ENCODE assay signal across 15 mouse cellular contexts in the genomic region with DNA sequence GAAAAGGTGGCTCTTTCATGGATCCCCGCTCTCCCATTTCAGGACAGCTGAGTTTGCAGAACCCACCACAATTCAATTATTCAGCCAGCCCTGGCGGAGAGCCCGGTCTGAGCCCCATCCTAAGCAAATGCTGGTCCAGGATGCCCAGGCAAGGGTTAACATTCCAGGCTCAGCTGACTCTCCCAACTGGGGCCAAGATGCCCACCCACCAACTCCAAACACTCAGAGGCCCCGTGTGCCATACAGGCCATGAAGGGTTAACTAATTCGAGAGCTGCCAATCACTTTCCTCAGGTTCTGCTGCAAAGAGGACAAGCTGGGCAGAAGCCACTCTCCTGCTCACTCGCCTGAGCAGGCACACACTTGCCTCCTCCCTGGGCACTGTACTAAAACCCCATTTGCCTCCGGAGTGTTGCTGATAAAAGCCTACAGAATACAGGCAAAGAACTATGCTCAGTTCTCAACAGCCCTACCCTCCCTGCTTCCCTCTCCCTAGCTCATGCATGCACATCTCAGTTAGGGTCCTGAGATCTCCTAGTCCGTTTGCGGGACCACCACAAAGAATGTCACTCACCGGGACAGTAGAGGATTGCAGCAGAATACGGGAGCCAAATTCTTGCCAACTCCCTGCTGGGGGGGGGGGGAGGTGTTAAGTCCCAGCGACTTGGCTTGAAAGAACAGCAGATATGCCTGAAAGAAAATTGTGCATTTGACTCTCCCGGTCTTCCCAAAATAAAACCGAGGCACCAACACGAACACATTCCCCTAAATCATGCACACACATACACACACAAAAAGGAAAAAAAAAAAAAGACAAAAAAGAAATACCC. TPM values are rescaled to one million over a fixed set of nuclear protein-coding genes. Genes with fewer than 3 reads are reported as not detected.
A peak's percentile ranks its signal among the peaks of the same experiment; 100 is the strongest.
DNase-seq lines count a peak whose midpoint lies in the region; ATAC-seq lines count a peak whose summit lies in the region.
"Had no signal": no experiment of that assay in that cellular context is flagged by ENCODE, and none has a peak within 500 bp of the region (broad histone marks: within the 10 kb centered on the region; RNA-seq: fewer than 3 reads in every experiment).

No protein-coding gene starts in this region.

- H3K4me2 ChIP-seq in forebrain, embryonic 13.5 days, result peak overlapping the region; percentile 58
- H3K4me2 ChIP-seq in midbrain, embryonic 11.5 days, result peak overlapping the region; percentile 44
- H3K4me2 ChIP-seq: intestine, embryonic 15.5 days; liver, embryonic 15.5 days had no signal

- peak; percentile 51 for DNase-seq in right cerebral cortex, postnatal 14 days
- DNase-seq in right cerebral cortex, adult 18-20 months, result no peak
- no peak for DNase-seq in midbrain, embryonic 11.5 days (ENCODE audit: low spot score, missing footprints)
- no peak for DNase-seq in kidney, adult 18-20 months
- no peak for DNase-seq in adrenal gland, adult 8-10 months
- DNase-seq in urinary bladder, postnatal 4 days (ENCODE audit: low spot score in 2 of 2), result no peak
- DNase-seq: thymus, adult 18-20 months had no signal

- no peaks in the 10 kb centered on the region for H3K9me3 ChIP-seq in forebrain, embryonic 13.5 days (replicated peaks)
- no peaks in the 10 kb centered on the region for H3K9me3 ChIP-seq in midbrain, embryonic 11.5 days (ENCODE audit: control insufficient read depth, low read length)
- H3K9me3 ChIP-seq: intestine, embryonic 15.5 days; liver, embryonic 15.5 days; megakaryocyte, embryonic 14.5 days had no signal

- H3K4me3 ChIP-seq in forebrain, embryonic 13.5 days, result peak overlapping the region; percentile 33
- peak overlapping the region; percentile 17; the same call in 1 of the 2 replicates for H3K4me3 ChIP-seq in midbrain, embryonic 11.5 days (ENCODE audit: low read depth, low read length)
- H3K4me3 ChIP-seq: heart, adult 2 months; intestine, embryonic 15.5 days; liver, embryonic 15.5 days; megakaryocyte, embryonic 14.5 days had no signal

- WGBS in forebrain, embryonic 13.5 days, result 6% methylated on average over 15 of the region's 15 CpGs
- WGBS in midbrain, embryonic 11.5 days, result 11% methylated on average over 15 of the region's 15 CpGs

- no peak for ATAC-seq in forebrain, embryonic 13.5 days
- no peak for ATAC-seq in midbrain, embryonic 11.5 days (ENCODE audit: low FRiP score)
- no peak for ATAC-seq in granulocyte monocyte progenitor cell, adult 5-6 weeks (replicated peaks; ENCODE audit: poor library complexity, severe bottlenecking)
- ATAC-seq: CD4-positive, CD25-positive, alpha-beta regulatory T cell, adult 4 months; intestine, embryonic 15.5 days had no signal

- H3K9ac ChIP-seq in forebrain, embryonic 13.5 days, result peak overlapping the region; percentile 50
- H3K9ac ChIP-seq in midbrain, embryonic 11.5 days (ENCODE audit: low read length), result no peak overlapping the region
- H3K9ac ChIP-seq: intestine, embryonic 15.5 days; liver, embryonic 15.5 days had no signal

- H3K4me1 ChIP-seq in forebrain, embryonic 13.5 days, result peaks cover 52% of the 10 kb centered on the region
- peaks cover 2% of the 10 kb centered on the region; the same call in 1 of the 2 replicates for H3K4me1 ChIP-seq in midbrain, embryonic 11.5 days (ENCODE audit: control insufficient read depth, insufficient read depth, low read length)
- H3K4me1 ChIP-seq: intestine, embryonic 15.5 days; liver, embryonic 15.5 days had no signal

- 0 out of 2 replicates have a peak overlapping the region, but pooled peaks have one; percentile 15 for H3K27ac ChIP-seq in forebrain, embryonic 13.5 days
- no peak overlapping the region for H3K27ac ChIP-seq in midbrain, embryonic 11.5 days (ENCODE audit: low read depth, low read length)
- H3K27ac ChIP-seq: heart, adult 2 months; intestine, embryonic 15.5 days; liver, embryonic 15.5 days had no signal

- no peaks in the 10 kb centered on the region for H3K36me3 ChIP-seq in forebrain, embryonic 13.5 days (ENCODE audit: poor library complexity, severe bottlenecking)
- no peaks in the 10 kb centered on the region for H3K36me3 ChIP-seq in midbrain, embryonic 11.5 days (ENCODE audit: control insufficient read depth, insufficient read depth, low read length)
- H3K36me3 ChIP-seq: intestine, embryonic 15.5 days; liver, embryonic 15.5 days had no signal

- H3K27me3 ChIP-seq in forebrain, embryonic 13.5 days, result peaks cover 30% of the 10 kb centered on the region
- peaks cover 4% of the 10 kb centered on the region for H3K27me3 ChIP-seq in midbrain, embryonic 11.5 days (ENCODE audit: control insufficient read depth, insufficient read depth, low read length)

RNA-seq across cellular contexts. Expression of a gene that starts 1.3 kb away (rescaled TPM):
- 7.7 and 8.9 TPM in 2 replicates for polyA plus RNA-seq in forebrain, embryonic 13.5 days (2015; fragmentation: Nextera tagmentation; extraction: Ambion mirVana)
- 0.57 and 1.4 TPM in 2 replicates for polyA plus RNA-seq in midbrain, embryonic 11.5 days (2014; fragmentation: Nextera tagmentation; extraction: Ambion mirVana)
- 1 to 10 TPM; 3.5 to 9.1 (median 6.0) TPM for total RNA-seq in adrenal gland, adult 8-10 months (2022)
- not detected in 2 replicates for total RNA-seq in granulocyte monocyte progenitor cell, adult 5-6 weeks (2014; fragmentation: Nextera tagmentation)
- total RNA-seq in granulocyte monocyte progenitor cell, adult 5-6 weeks (2017), result 0.22 TPM in 1 of 2 replicates, not detected in the other
- total RNA-seq: common myeloid progenitor, adult 5-6 weeks; heart, adult 2 months had no signal
- polyA plus RNA-seq: CD4-positive, CD25-positive, alpha-beta regulatory T cell, adult 4 months; heart, adult 2 months had no signal
